Mouse (Mus musculus) erythroblast, adult 5-6 weeks (primary cell): ENCODE measurements around the gene Znrf4. TPM values are rescaled to one million over a fixed set of nuclear protein-coding genes. Genes with fewer than 3 reads are reported as not detected.
A peak's percentile ranks its signal among the peaks of the same experiment; 100 is the strongest.

Experiments used
- ATAC-seq: replicated peaks from 2 replicates; pipeline ENCODE4 v1.8.0; 2016; ENCODE audit warnings: moderate number of reproducible peaks, mild to moderate bottlenecking, moderate TSS enrichment, inconsistent platforms; ENCODE audit not compliant: poor library complexity, low FRiP score, severe bottlenecking
- total RNA-seq, 2 experiments: library from RNA; stranded (forward) in 1 of 2; stranded (reverse) in 1 of 2; fragments of 150-400 nt in 1 of 2; fragments of 200-764, 138-1000 nt in 1 of 2; gene quantifications; 2 replicates each; pipeline versions ENCODE4 v1.2.3 to v1.2.4; 2015 to 2017; ENCODE audit warnings: low replicate concordance in 2 of 2

Gene Znrf4
- total RNA-seq, 2 experiments from 2014 or later, result not detected

- no peak for ATAC-seq
These were observed 41.1 kb downstream of the Znrf4 start for GRCm38 (mm10) chr17:56471136-56471535.

GRCm38 (mm10) chr17:56470571-56470970 lies 41.7 kb downstream of the Znrf4 start:
- no peak for ATAC-seq

GRCm38 (mm10) chr17:56470001-56470436 lies 42.2 kb downstream of the Znrf4 start:
- ATAC-seq, result no peak

- no peak for ATAC-seq
These were observed 43.0 kb downstream of the Znrf4 start for GRCm38 (mm10) chr17:56469275-56469674.

- ATAC-seq, result no peak
These were observed 43.4 kb downstream of the Znrf4 start for GRCm38 (mm10) chr17:56468870-56469269.

GRCm38 (mm10) chr17:56468380-56468779 lies 43.9 kb downstream of the Znrf4 start:
- no peak for ATAC-seq

- ATAC-seq, result no peak
These were observed 44.8 kb downstream of the Znrf4 start for GRCm38 (mm10) chr17:56467456-56467884.

- ATAC-seq, result no peak
These were observed 45.5 kb downstream of the Znrf4 start for GRCm38 (mm10) chr17:56466747-56467146.

GRCm38 (mm10) chr17:56464817-56465216 lies 47.4 kb downstream of the Znrf4 start:
- no peak for ATAC-seq

- ATAC-seq, result no peak
These were observed 47.9 kb downstream of the Znrf4 start for GRCm38 (mm10) chr17:56464345-56464744.

GRCm38 (mm10) chr17:56463500-56463899 lies 48.7 kb downstream of the Znrf4 start:
- ATAC-seq, result no peak

- no peak for ATAC-seq
These were observed 49.3 kb downstream of the Znrf4 start for GRCm38 (mm10) chr17:56462835-56463455.

GRCm38 (mm10) chr17:56461771-56462743 lies 50.2 kb downstream of the Znrf4 start:
- ATAC-seq, result peak; percentile 73

Other genes with a start within 250 kb of the Znrf4 start
- 2.5 and 5.0 TPM in 2 replicates for gene Ticam1, start 235.6 kb downstream of the Znrf4 start, total RNA-seq (2015; ENCODE audit: low replicate concordance)
- gene Ticam1, start 235.6 kb downstream of the Znrf4 start, total RNA-seq (2017; ENCODE audit: low replicate concordance), result 1.3 and 2.8 TPM in 2 replicates
- 3.1 and 4.0 TPM in 2 replicates for gene Plin3, start 219.6 kb downstream of the Znrf4 start, total RNA-seq (2015; ENCODE audit: low replicate concordance)
- gene Plin3, start 219.6 kb downstream of the Znrf4 start, total RNA-seq (2017; ENCODE audit: low replicate concordance), result 5.4 and 5.9 TPM in 2 replicates
- gene Arrdc5, start 212.1 kb downstream of the Znrf4 start, total RNA-seq (2015; ENCODE audit: low replicate concordance), result not detected in 2 replicates
- not detected in 2 replicates for gene Arrdc5, start 212.1 kb downstream of the Znrf4 start, total RNA-seq (2017; ENCODE audit: low replicate concordance)
- 34.4 and 53.7 TPM in 2 replicates for gene Uhrf1, start 209.1 kb downstream of the Znrf4 start, total RNA-seq (2015; ENCODE audit: low replicate concordance)
- 66.2 and 103 TPM in 2 replicates for gene Uhrf1, start 209.1 kb downstream of the Znrf4 start, total RNA-seq (2017; ENCODE audit: low replicate concordance)
- gene Kdm4b, start 186.4 kb downstream of the Znrf4 start, total RNA-seq (2015; ENCODE audit: low replicate concordance), result 1.7 and 5.0 TPM in 2 replicates
- 2.9 and 3.5 TPM in 2 replicates for gene Kdm4b, start 186.4 kb downstream of the Znrf4 start, total RNA-seq (2017; ENCODE audit: low replicate concordance)
- 4.8 and 7.3 TPM in 2 replicates for gene Ptprs, start 35.9 kb downstream of the Znrf4 start, total RNA-seq (2015; ENCODE audit: low replicate concordance)
- gene Ptprs, start 35.9 kb downstream of the Znrf4 start, total RNA-seq (2017; ENCODE audit: low replicate concordance), result 2.0 and 8.1 TPM in 2 replicates
- 1.5 and 2.5 TPM in 2 replicates for gene Gm20219, start 42.0 kb upstream of the Znrf4 start, total RNA-seq (2015; ENCODE audit: low replicate concordance)
- 0.84 and 1.5 TPM in 2 replicates for gene Gm20219, start 42.0 kb upstream of the Znrf4 start, total RNA-seq (2017; ENCODE audit: low replicate concordance)
- gene Safb2, start 72.2 kb upstream of the Znrf4 start, total RNA-seq (2015; ENCODE audit: low replicate concordance), result 71.9 and 87.0 TPM in 2 replicates
- gene Safb2, start 72.2 kb upstream of the Znrf4 start, total RNA-seq (2017; ENCODE audit: low replicate concordance), result 316 and 354 TPM in 2 replicates
- 36.9 and 61.2 TPM in 2 replicates for gene Safb, start 72.4 kb upstream of the Znrf4 start, total RNA-seq (2015; ENCODE audit: low replicate concordance)
- 116 and 186 TPM in 2 replicates for gene Safb, start 72.4 kb upstream of the Znrf4 start, total RNA-seq (2017; ENCODE audit: low replicate concordance)
- gene 2410015M20Rik, start 97.3 kb upstream of the Znrf4 start, total RNA-seq (2015; ENCODE audit: low replicate concordance), result 16.3 and 18.6 TPM in 2 replicates
- gene 2410015M20Rik, start 97.3 kb upstream of the Znrf4 start, total RNA-seq (2017; ENCODE audit: low replicate concordance), result 16.2 and 50.3 TPM in 2 replicates
- 298 and 319 TPM in 2 replicates for gene Rpl36, start 101.0 kb upstream of the Znrf4 start, total RNA-seq (2015; ENCODE audit: low replicate concordance)
- gene Rpl36, start 101.0 kb upstream of the Znrf4 start, total RNA-seq (2017; ENCODE audit: low replicate concordance), result 323 TPM in 2 replicates
- gene Lonp1, start 114.5 kb upstream of the Znrf4 start, total RNA-seq (2015; ENCODE audit: low replicate concordance), result 4.2 and 5.0 TPM in 2 replicates
- 13.0 and 13.5 TPM in 2 replicates for gene Lonp1, start 114.5 kb upstream of the Znrf4 start, total RNA-seq (2017; ENCODE audit: low replicate concordance)
- not detected in 2 replicates for gene Catsperd, start 115.7 kb upstream of the Znrf4 start, total RNA-seq (2015; ENCODE audit: low replicate concordance)
- gene Catsperd, start 115.7 kb upstream of the Znrf4 start, total RNA-seq (2017; ENCODE audit: low replicate concordance), result not detected in 2 replicates
- 6.1 and 11.7 TPM in 2 replicates for gene Ranbp3, start 160.9 kb upstream of the Znrf4 start, total RNA-seq (2015; ENCODE audit: low replicate concordance)
- gene Ranbp3, start 160.9 kb upstream of the Znrf4 start, total RNA-seq (2017; ENCODE audit: low replicate concordance), result 18.0 and 25.0 TPM in 2 replicates
- gene Ndufa11, start 205.3 kb upstream of the Znrf4 start, total RNA-seq (2015; ENCODE audit: low replicate concordance), result 17.7 and 29.7 TPM in 2 replicates
- 21.3 and 29.1 TPM in 2 replicates for gene Ndufa11, start 205.3 kb upstream of the Znrf4 start, total RNA-seq (2017; ENCODE audit: low replicate concordance)
- 0.38 and 1.0 TPM in 2 replicates for gene Vmac, start 205.6 kb upstream of the Znrf4 start, total RNA-seq (2015; ENCODE audit: low replicate concordance)
- 1.4 and 8.3 TPM in 2 replicates for gene Vmac, start 205.6 kb upstream of the Znrf4 start, total RNA-seq (2017; ENCODE audit: low replicate concordance)
- not detected in 2 replicates for gene Nrtn, start 245.1 kb upstream of the Znrf4 start, total RNA-seq (2015; ENCODE audit: low replicate concordance)
- gene Nrtn, start 245.1 kb upstream of the Znrf4 start, total RNA-seq (2017; ENCODE audit: low replicate concordance), result 0.51 TPM in 1 of 2 replicates, not detected in the other